8 mouse cellular contexts compared by ENCODE assay signal in genomic region chr13:43525363-43526134, GRCm38 (mm10). TPM values are rescaled to one million over a fixed set of nuclear protein-coding genes. Genes with fewer than 3 reads are reported as not detected.
A peak's percentile ranks its signal among the peaks of the same experiment; 100 is the strongest.
DNase-seq lines count a peak whose midpoint lies in the region; ATAC-seq and TF ChIP-seq lines count a peak whose summit lies in the region.

No protein-coding gene starts in this region.

- H3K27ac ChIP-seq in forebrain, embryonic 13.5 days: peak overlapping the region; percentile 65
- H3K27ac ChIP-seq in intestine, postnatal 0 days (ENCODE audit: low read depth, low read length): 0 out of 2 replicates have a peak overlapping the region, but pooled peaks have one; percentile 15
- peak overlapping the region; percentile 66 for H3K27ac ChIP-seq in midbrain, embryonic 14.5 days (replicated peaks; ENCODE audit: low read depth, low read length)

- H3K4me1 ChIP-seq in lung, adult 2 months (ENCODE audit: control insufficient read depth, insufficient read depth, low read length): peaks cover 15% of the 10 kb centered on the region
- peaks cover 35% of the 10 kb centered on the region for H3K4me1 ChIP-seq in forebrain, embryonic 13.5 days
- H3K4me1 ChIP-seq in intestine, postnatal 0 days (replicated peaks; ENCODE audit: control insufficient read depth, insufficient read depth, low read length): peaks cover 8% of the 10 kb centered on the region; the same call in 1 of the 2 replicates
- peaks cover 11% of the 10 kb centered on the region for H3K4me1 ChIP-seq in midbrain, embryonic 14.5 days (ENCODE audit: control insufficient read depth, insufficient read depth, low read length)

- 44% methylated on average over 16 of the region's 16 CpGs for WGBS in lung, adult 2 months
- WGBS in forebrain, embryonic 13.5 days: 31% methylated on average over 16 of the region's 16 CpGs
- WGBS in intestine, postnatal 0 days: 45% methylated on average over 16 of the region's 16 CpGs
- WGBS in midbrain, embryonic 14.5 days: 45% methylated on average over 16 of the region's 16 CpGs

- no peaks in the 10 kb centered on the region for H3K36me3 ChIP-seq in forebrain, embryonic 13.5 days (ENCODE audit: poor library complexity, severe bottlenecking)
- no peaks in the 10 kb centered on the region for H3K36me3 ChIP-seq in intestine, postnatal 0 days (ENCODE audit: control insufficient read depth, insufficient read depth)
- no peaks in the 10 kb centered on the region for H3K36me3 ChIP-seq in midbrain, embryonic 14.5 days (ENCODE audit: control insufficient read depth, insufficient read depth, low read length)

- no peak for TF ChIP-seq CTCF in lung, adult 2 months (IDR thresholded peaks at IDR 0.05; ENCODE audit: insufficient read depth, low read length)
- TF ChIP-seq CTCF in intestine, postnatal 0 days (IDR thresholded peaks at IDR 0.05; ENCODE audit: low read depth): no peak

- DNase-seq in lung, adult 2 months: peak; percentile 16
- DNase-seq in lung, postnatal 14 days: no peak
- peak; percentile 50 for DNase-seq in midbrain, embryonic 14.5 days
- peak; percentile 49 for DNase-seq in thymus, postnatal 4 days
- DNase-seq in adrenal gland, postnatal 10 days: no peak
- no peak for DNase-seq in adrenal gland, postnatal 4 days (ENCODE audit: low spot score in 2 of 2)

- H3K4me3 ChIP-seq in lung, adult 2 months (replicated peaks; ENCODE audit: extremely low read depth, low read depth, low read length): no peak overlapping the region
- no peak overlapping the region for H3K4me3 ChIP-seq in forebrain, embryonic 13.5 days
- no peak overlapping the region for H3K4me3 ChIP-seq in intestine, postnatal 0 days (ENCODE audit: low read depth, low read length)
- H3K4me3 ChIP-seq in midbrain, embryonic 14.5 days (replicated peaks; ENCODE audit: low read depth, low read length): no peak overlapping the region

- no peaks in the 10 kb centered on the region; the same call in 1 of the 2 replicates for H3K9me3 ChIP-seq in forebrain, embryonic 13.5 days (replicated peaks)
- no peaks in the 10 kb centered on the region for H3K9me3 ChIP-seq in intestine, postnatal 0 days (ENCODE audit: control insufficient read depth)
- no peaks in the 10 kb centered on the region for H3K9me3 ChIP-seq in midbrain, embryonic 14.5 days (ENCODE audit: control insufficient read depth, low read length)

- 0 out of 2 replicates have a peak overlapping the region, but pooled peaks have one; percentile 1 for H3K9ac ChIP-seq in forebrain, embryonic 13.5 days
- H3K9ac ChIP-seq in intestine, postnatal 0 days (ENCODE audit: low read depth, low read length): no peak overlapping the region
- H3K9ac ChIP-seq in midbrain, embryonic 14.5 days (replicated peaks; ENCODE audit: low read length): no peak overlapping the region; the same call in 1 of the 2 replicates

- H3K27me3 ChIP-seq in forebrain, embryonic 13.5 days: no peaks in the 10 kb centered on the region
- H3K27me3 ChIP-seq in intestine, postnatal 0 days (replicated peaks; ENCODE audit: control insufficient read depth, insufficient read depth, low read length): no peaks in the 10 kb centered on the region
- H3K27me3 ChIP-seq in midbrain, embryonic 14.5 days (ENCODE audit: control insufficient read depth, insufficient read depth, low read length): no peaks in the 10 kb centered on the region

- ATAC-seq in forebrain, embryonic 13.5 days: peak; percentile 34; the same call in 1 of the 2 replicates
- 0 out of 2 replicates have a peak, but pooled peaks have one; percentile 13 for ATAC-seq in intestine, postnatal 0 days
- no peak for ATAC-seq in midbrain, embryonic 14.5 days (ENCODE audit: low FRiP score, low TSS enrichment)

- TF ChIP-seq POLR2A in lung, adult 2 months (IDR thresholded peaks at IDR 0.05; ENCODE audit: borderline replicate concordance, extremely low read depth, low read depth, low read length): no peak

- H3K4me2 ChIP-seq in forebrain, embryonic 13.5 days: no peak overlapping the region
- no peak overlapping the region for H3K4me2 ChIP-seq in intestine, postnatal 0 days (replicated peaks; ENCODE audit: low read depth)
- H3K4me2 ChIP-seq in midbrain, embryonic 14.5 days (ENCODE audit: low read length): no peak overlapping the region

RNA-seq across cellular contexts. Expression of gene Mcur1, which starts 34.4 kb away (rescaled TPM):
- polyA plus RNA-seq in lung, adult 2 months (2012; rRNA removed): 23.2 and 24.3 TPM in 2 replicates
- polyA plus RNA-seq in forebrain, embryonic 13.5 days (2015; fragmentation: Nextera tagmentation; extraction: Ambion mirVana): 9.3 and 9.6 TPM in 2 replicates
- polyA plus RNA-seq in intestine, postnatal 0 days (2015; fragmentation: Nextera tagmentation; extraction: Ambion mirVana): 15.4 TPM in 2 replicates
- 6.6 and 10.8 TPM in 2 replicates for polyA plus RNA-seq in midbrain, embryonic 14.5 days (2014; fragmentation: Nextera tagmentation; extraction: Ambion mirVana)
- total RNA-seq in adrenal gland, postnatal 10 days (2021): 10 to 100 TPM; 66.3 to 83.1 TPM
- 10 to 100 TPM; 36.5 to 38.1 TPM for total RNA-seq in adrenal gland, postnatal 4 days (2021)

RNA-seq across cellular contexts. Expression of gene Ranbp9, which starts 44.5 kb away (rescaled TPM):
- 17.1 and 17.7 TPM in 2 replicates for polyA plus RNA-seq in lung, adult 2 months (2012; rRNA removed)
- polyA plus RNA-seq in forebrain, embryonic 13.5 days (2015; fragmentation: Nextera tagmentation; extraction: Ambion mirVana): 12.4 and 12.7 TPM in 2 replicates
- 6.9 and 7.2 TPM in 2 replicates for polyA plus RNA-seq in intestine, postnatal 0 days (2015; fragmentation: Nextera tagmentation; extraction: Ambion mirVana)
- polyA plus RNA-seq in midbrain, embryonic 14.5 days (2014; fragmentation: Nextera tagmentation; extraction: Ambion mirVana): 19.6 and 22.7 TPM in 2 replicates
- total RNA-seq in adrenal gland, postnatal 10 days (2021): 10 to 100 TPM; 53.1 to 59.9 TPM
- total RNA-seq in adrenal gland, postnatal 4 days (2021): 10 to 100 TPM; 57.0 to 62.2 TPM

Comparison
In these comparisons a context has a peak if more than half of its experiments do, and no peak if none do; other contexts are left out.
1. DNase-seq: peak in lung, adult 2 months (single experiment), midbrain, embryonic 14.5 days (single experiment) and thymus, postnatal 4 days (single experiment); none in lung, postnatal 14 days (single experiment), adrenal gland, postnatal 10 days (single experiment) and adrenal gland, postnatal 4 days (0 of 2).
2. H3K27ac ChIP-seq: peak in every context shown above with its lines; median percentile 66 in midbrain, embryonic 14.5 days; 65 in forebrain, embryonic 13.5 days; 15 in intestine, postnatal 0 days.